Mouse (Mus musculus) cerebellum, adult 11 months (tissue): ENCODE results near the gene Ppp4r4.
A peak's percentile ranks its signal among the peaks of the same experiment; 100 is the strongest.
"Not testable (repeated sequence)": the region's sequence is repeated elsewhere in the genome, so short reads cannot be mapped to it uniquely, and the experiment has no call there.

Experiments
- DNase-seq: peaks from one replicate; pipeline ENCODE4 v3.0.0; 2022

The Ppp4r4 gene

DNA sequence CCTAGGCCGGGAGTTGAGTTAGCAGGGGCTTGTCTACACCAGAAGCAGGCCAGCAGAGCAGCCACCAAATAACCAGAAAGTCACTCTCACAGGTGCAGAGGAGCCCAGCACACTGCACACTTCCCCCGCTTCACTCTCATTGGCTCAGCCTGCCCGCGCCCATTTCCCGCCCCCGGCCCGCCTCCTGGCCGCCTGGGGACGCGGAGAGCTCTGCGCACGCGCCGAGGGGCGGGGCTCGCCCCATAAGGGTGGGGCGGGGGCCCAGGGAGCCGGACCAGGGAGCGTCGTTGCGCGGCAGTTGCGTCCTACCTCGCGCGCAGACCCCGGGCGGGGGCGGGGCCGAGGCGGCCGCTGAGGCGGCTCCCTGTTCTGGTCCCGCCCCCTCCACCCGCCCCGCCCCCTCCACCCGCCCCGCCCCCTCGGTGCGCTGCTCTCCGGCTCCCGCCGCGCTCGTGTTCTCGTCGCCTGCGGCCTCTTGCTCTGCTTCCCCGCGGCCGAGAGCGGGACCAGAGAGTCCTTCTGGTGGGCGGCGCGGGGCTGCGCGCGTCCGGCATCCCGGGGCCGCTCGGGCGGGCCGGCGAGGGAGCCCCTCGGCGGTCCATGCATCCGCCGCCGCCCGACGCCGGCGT is at the start of gene Ppp4r4:
Gene Ppp4r4, plus strand, starts transcription at position 264 of the 629 bp plus-strand sequence.
- peak; percentile 94 for DNase-seq

DNA sequence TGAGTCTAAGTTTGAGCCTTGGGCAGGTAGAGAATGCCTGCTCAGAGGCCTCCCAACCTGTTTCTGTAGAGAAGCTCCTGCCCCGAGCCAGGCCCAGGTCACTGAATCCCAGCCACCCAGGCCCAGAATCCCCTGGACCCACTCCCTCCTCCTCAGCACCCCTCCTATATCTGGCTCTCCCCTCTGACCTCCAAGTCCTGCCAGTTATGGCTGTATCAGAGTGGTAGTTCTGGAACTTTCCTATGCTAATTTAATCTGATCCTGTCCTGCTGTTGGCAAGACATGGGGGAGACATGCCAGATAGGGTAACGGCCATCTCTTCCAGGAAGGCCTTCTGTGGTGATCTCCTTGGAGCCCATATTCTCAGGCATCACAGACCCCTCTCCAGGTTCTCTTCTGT is 49.3 kb upstream of the Ppp4r4 start:
- DNase-seq: no peak

DNA sequence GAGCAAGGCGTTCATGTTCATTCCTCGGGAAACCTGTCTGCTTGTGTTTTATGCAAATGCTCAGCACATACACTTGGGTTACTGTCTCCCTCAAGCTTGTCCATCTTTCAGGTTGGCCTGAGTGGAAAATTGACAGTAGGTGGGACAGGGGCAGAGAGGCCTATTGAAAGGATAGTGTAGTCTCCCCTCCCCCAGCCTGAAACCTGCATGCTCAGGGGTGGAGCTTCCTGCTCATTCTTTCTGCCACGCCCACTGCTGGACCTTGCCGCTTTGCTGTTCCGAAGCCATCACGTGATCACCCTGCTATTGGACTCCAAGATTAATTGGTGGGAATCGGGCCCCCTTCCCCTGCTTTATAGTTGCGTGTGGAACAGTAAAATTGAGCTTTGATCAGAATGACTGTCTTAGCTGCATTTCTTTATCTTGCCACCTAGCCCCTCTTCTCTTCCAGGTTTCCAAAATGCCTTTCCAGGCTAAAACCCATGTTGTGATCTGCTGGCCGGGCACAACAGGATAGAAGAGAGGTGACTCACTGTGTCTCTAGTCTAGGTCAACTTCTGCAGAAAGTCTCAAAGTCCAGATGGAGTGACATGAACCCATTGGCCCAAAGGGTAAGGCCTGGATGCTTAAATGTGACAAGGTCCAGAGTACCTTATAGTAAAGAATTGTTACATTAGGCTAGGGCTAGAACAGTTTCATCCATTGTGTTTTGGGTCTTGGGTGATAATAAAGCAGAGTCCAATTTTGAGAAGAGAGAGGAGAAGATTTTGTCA is 47.7 kb upstream of the Ppp4r4 start:
- DNase-seq: not testable (repeated sequence)

DNA sequence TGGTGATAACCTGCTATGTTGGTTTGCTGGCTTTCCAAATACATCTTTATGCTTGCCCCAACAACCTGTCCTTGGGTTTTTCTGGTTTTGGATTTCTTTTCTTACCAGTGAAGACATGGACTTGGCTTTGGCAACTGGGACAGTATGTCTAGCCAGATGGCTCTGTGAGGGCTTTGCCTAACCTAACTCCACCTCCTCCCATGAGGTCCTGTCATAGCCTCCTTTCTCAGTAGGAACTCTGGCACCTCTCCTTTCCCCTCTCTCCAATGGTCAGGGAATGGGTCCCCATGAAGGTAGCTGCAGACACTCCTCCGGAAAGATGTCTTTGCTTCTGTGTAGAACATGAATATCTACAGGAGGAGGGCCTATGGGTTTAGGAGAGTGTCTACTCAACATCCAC is 45.4 kb upstream of the Ppp4r4 start:
- peak; percentile 59 for DNase-seq

DNA sequence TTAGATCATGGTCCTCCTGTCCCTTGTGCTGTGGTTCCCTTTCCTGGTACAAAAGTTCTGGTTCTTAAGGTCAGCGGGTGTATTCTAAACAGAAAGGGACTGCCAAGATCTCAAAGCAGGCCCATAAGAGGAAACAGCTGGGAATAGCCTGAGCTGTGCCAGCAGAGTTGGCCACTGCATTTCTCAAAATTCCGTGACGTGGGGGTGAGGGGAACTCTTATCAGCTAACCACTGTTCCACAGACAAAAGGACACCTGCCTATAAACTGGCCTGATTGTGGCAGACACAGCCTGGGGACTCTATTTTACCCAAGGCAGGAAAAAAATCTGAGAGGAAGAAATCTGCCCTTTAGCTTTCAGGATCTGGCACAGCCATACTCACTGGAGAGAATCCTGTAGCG is 44.8 kb upstream of the Ppp4r4 start:
- no peak for DNase-seq

DNA sequence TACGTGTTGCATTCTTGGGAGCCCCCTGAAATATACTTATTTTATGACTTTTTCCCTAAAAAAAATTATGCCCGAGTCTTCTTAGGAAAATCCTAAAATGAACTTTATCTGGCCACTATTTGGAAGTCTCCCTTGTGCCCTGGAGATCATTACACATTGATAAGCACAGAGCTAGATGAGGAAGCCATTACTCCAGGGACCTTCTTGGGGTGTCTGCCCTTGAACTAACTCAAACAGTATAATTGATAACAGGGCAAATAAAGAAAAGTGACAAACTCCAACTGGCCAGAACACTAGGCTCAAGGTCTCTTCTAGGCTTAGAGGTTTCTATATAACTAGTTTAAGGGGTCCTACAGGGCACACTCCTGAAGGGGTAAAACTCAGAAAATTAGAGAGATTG is 44.3 kb upstream of the Ppp4r4 start:
- no peak for DNase-seq

DNA sequence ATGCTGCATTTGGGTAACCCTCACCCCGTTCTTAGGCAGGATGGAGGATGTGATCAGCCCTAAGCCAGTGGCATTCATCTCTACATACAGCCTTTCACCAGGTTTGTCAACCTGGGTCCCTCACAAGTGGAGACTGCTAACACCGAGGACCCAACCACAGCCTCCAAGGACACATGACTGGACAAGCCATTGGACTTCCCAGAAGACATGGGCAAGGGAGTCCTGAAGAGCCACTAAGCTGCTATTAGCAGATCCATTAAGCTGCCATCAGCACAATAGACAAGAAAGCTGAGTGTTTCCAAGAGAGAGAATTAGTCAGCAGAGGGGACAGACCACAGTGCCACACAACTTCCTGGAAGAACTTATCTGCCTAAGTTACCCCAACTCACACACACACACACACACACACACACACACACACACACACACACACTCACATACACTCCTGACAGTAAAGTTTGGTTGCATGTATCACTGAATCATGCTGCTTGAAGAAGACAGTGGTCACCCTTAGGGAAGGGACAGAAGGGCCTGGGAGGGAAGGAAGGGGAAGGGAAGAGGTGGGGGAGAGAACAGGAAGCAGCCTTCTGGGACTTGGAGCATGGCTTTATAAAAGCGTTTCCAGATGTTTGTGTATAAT is 40.9 kb upstream of the Ppp4r4 start:
- DNase-seq: no peak

DNA sequence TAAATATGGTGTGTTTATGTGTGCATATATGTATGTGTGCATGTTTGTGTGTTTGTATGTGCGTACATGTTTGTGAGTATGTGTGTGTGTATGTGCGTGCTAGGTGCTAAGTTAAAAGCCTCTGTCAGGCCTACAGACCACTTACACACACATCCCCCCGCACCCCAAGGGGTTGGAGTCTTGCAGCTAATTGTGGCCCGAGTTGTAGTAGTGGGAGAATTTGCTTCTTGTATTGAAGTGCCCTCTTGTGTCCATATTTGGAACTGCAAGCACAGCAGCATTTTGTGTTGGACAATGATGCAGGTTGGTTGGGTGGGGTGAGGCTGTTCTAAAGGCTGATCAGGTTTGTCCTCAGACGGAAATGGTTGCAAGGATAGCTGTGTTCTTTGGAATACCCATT is 39.3 kb upstream of the Ppp4r4 start:
- DNase-seq: peak; percentile 70

DNA sequence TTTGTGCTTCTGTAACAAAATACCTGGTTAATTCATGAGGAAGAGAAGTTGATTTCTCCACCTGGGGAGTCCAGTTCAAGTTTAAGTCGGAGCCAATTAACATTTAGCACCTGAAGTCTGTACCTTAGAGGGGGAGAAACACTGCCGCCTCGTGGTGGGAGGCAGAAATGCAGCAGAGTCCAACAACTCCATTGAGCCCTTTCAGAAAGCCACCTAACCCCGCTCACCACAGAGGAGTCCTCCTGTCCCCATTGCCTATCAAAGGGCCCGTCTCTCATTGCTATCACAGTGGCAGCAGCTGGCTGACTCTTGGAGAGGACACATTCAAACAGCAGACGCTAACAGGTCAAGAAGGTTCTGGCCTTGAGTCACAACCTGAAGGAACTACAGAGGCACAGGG is 37.6 kb upstream of the Ppp4r4 start:
- peak; percentile 33 for DNase-seq

DNA sequence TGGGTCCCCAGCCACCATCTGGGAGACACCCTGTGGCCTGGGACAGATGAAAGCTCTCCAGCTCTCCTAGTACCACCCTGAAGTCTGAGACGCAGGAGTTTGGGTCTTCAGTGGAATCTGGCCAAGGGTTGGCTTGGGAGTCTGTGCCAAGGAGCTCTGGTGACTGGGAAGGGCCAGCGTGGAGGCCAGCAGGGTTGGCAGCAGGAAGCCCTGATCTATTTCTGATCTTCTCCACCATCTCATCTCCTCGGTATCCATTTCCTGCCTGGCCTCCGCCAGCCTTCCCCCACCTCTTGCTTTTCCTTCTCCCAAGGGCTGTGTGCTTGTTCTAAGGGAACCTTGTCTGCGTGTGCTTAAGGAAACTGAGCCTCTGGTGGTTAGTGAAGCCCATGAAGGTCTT is 33.3 kb upstream of the Ppp4r4 start:
- DNase-seq: no peak

DNA sequence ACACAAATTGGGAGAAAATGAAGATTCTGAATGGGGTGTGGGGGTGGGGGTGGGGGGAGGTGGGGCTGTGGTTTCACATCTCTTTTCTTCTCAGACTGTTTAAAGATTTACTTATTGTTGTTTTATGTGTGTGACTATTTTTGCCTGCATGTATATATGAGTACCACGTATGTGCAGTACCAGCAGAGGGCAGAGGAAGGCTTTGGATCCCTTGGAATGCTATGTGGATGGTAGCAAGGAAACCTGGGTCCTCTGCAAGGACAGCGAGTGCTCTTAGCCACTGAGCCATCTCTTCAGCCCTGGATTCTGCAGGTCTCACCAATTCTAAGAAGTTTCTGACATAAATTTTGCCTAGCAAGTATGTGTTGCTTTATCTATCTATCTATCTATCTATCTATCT is 32.8 kb upstream of the Ppp4r4 start:
- DNase-seq: no peak

DNA sequence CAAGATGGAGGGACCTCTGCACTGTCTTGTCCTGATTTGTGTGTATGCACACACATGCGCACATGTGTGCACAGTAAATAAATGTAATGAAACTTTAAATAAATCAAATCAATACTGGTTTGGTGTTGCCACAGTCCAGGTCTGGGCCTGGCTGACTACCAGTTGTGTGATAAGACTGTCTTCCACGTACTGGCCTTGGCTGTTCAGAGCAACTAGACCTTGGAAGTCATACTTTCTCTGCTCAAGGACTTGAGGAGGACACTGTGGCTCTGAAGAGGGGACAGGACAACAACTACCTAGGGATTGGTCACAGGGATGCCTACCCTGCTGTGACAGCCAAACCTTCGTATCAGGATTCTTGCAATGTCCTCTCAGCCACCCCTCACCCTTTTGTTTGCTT is 28.8 kb upstream of the Ppp4r4 start:
- no peak for DNase-seq

DNA sequence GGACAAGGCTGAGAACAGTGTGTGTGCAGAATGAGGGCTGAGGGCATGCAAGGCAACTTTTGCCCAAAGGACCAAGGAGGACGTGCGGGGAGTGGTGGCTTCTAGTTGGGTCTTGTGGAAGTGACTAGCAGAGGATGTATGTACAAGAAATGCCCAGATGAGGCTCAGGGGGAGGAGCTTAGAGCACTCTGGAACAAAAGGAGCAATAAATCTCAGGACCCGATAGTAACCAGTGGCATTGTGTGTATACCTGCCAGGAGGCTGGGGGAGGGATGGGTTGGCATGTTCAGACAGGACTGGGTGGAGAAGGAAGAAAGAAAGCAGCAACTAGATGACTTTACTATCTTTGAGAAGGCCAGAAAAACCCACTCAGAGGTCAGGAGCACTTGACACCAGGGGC is 27.7 kb upstream of the Ppp4r4 start:
- DNase-seq: no peak

DNA sequence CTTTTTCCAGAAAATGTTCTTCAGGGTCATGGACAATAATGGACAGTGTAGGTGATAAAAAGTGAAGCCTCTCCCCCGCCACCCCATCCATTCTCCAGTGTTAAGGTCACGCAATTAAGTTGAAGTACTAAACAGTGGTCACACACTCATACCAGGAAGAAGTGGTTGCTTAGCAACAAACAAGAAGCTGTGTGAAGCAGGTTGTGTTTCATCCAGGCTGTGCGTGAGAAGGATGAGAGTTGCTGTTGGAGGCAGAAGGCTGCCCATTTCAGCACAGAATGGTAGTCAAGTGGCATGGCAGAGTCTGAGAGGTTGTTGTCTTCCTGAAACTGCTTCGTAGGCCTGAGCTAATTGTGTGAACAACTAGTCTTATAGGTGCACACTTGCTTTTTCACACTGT is 23.7 kb upstream of the Ppp4r4 start:
- DNase-seq: no peak

DNA sequence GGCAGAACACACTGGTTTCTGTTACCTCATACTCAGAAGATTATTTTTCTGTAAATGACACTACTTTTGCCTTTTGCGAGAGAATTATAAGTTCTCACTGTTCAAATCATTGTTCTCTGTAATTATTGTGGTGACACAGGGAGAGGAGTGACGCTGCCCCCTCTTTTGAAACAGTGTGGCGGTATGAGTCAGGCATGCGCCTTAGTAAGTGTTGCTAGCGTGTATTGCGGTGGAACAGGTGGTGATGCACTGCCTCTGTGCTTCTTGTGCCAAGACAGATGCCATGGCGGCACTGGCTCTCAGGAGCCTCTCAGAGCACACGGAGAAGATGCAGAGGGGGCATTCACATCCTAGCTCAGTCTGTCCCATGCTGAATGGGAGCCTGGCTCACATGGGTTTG is 22.2 kb upstream of the Ppp4r4 start:
- no peak for DNase-seq

DNA sequence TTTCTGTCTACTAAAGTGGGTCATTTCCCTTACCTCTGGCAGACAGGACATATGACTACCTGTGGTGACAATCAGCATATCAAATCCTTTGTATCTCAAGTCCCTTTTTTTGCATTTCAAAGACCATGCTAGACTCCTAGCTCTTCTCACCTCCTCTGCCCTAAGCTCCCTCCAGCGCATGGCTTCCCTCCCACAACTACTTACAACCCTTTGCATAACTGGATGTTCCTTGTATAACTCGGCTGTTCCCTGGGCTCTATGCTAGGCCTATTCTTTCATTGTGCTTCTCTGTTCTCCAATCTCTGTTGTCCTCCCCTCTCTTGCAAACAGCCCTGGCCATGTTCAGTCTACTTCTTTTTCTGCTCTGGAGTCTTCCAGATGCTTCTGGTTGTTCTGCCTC is 20.5 kb upstream of the Ppp4r4 start:
- DNase-seq: no peak

DNA sequence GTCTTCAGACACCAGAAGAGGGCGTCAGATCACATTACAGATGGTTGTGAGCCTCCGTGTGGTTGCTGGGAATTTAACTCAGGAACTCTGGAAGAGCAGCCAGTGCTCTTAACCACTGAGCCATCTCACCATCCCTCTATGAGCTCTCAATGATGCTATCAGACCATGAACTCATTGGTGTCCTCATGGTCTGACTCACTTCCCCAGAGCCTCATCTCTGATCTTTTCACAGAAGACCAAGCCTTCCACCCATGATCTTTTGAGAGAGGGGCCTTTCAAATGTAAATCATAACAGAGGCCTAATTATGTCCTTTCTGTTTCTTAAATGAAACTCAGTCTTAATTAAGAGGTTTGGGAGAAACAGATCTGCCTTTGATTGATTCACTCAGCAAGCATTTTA is 19.0 kb upstream of the Ppp4r4 start:
- DNase-seq: no peak

DNA sequence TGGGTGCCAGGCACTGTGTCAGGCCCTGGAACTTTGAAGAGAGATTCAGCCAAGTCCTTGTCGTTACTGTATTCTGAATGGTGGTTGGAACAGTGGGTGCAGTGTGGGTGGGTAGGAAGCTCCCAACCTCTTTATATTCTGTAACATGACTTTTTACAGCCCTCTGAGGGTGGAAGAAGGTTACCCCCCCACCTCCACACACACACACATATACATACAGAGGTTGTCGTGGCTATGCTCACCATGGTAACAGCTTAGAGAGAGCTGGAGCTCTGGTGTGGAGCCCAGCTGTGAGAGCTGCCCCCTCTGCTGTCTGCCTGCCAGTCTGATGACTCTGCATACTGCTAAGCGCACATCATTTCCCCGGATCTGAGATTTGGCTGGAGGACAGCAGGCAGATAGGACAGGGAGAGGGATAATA is 18.6 kb upstream of the Ppp4r4 start:
- DNase-seq: no peak

DNA sequence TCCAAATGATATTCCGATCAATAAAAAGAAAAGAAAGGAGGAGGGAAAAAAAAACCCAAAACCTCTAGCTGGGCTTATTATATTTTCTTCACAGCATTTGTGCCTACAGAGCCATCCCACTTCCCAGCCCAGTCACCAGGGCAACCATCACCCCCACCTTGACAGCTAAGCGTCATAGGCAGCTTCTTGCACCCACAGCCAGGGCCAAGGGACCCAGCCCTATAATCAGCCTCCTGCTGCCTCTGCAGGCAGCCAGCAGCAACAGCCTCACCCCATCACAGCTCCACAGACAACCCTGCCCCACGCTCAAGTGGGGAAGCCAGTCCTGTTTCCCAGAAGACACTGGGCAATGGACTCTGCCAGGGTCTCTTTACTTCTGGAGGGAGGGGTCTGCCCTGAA is 17.7 kb upstream of the Ppp4r4 start:
- DNase-seq: no peak

DNA sequence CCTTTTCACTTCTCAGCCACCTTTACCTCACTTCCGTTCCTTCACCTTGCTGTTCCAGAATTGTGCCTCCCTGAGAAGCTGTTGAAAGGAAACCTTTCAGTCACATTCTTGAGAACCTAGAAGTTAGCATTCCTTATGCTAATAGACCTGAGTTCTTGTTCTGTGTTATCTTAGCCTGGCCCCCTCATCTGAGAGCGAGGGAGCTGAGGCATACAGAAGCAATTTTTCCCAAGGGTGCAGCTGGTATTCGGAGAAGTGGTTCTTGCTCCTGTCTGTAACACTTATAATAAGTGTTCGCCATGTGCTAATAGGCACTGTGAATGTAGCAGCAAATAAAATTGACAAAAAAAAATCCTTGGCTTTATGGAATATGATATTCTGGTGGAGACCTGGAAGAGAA is 16.4 kb upstream of the Ppp4r4 start:
- DNase-seq: no peak

DNA sequence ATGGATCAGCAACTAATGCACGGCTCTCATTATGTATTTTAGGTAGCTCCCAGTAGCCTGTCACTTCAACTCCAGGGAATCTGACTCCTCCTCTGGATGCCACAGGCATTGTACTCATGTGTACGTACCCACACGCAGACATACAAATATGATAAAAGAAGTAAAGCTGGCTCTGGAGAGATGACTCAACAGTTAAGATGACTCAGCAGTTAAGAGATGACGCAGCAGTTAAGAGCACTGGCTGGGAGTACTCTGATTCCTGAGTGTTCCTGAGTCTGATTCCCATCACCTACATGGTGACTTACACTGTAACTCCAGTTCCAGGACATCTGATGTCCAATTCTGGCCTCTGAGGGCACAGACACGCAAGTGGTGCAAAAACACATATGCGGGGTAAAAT is 13.4 kb upstream of the Ppp4r4 start:
- DNase-seq: no peak

DNA sequence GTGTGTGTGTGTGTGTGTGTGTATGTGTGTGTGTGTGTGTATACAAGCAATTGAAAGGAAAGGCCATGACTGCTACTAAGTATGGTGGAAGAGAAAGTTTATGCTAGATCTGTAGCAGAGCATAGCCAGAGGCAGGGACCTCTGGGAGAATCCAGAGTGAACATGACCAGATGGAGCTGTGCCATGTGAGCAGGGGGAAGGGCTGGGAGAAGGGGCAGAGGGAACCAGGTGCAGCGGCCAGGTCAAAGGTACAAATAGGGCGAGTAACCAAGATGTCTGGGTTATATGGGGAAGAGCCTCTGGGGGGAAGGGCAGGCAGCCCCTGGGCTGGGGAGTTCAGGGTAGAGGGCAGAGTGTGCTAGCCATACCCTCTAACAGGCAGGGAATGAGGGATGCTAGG is 1.5 kb upstream of the Ppp4r4 start:
- DNase-seq: peak; percentile 20

DNA sequence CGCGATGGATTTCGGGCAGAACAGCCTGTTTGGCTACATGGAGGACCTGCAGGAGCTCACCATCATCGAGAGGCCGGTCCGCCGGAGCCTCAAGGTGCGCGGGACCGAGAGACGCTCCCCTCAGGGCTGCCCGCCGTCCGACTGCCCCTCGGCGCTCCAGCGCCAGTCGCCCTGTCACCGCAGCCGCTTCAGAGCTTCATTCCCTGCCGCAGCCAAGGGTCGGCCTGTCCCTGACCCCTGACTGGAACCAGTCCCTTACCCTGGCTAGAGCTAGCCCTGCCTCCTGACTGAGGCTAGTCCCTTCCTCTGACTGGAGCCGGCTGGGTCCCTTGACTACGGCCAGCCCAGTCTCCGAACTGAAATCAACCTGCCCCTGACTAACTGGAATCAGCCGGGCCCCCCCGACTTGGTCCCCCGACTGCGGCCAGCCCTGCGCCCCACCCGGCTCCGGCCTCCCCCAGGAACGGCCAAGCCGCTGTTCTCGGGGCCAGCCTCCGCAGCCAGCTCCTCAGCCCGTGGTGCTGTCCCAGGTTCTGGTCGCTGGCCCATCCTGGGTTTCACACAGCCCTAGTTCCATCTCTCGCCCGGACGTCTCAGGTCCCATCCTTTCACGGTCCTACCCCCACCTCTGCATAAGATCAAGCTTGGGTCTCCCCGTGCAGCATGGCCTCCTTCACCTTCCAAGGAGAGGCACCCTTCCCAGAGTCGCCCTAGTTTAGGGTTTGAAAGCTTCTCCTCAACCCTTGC is 739 bp downstream of the Ppp4r4 start:
- DNase-seq: peak; percentile 34

DNA sequence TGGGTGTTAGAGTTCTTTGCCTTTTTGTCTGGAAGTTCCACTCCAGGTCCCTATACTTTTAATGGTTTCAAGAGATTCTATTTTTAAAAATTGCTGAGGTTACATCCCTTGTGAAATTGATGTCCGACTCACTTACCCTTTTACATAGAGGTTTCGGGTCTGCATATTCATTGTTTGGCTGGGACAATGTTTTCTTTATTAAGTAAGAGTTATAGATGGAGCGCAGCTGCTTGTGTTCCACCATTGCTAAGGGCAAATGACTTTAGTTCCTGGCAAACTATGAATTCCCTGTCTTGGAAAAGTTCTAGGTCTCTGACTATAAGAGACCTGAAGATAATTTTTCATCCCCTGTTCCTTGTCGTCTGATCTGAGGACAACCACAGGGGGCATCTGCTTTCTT is 8.3 kb downstream of the Ppp4r4 start:
- DNase-seq: no peak
